Mouse (Mus musculus) cortical plate, adult 2 months (tissue): ENCODE measurements at regions not wholly inside any gene's neighbourhood (a gene's known extent, or its start where the extent isn't known, plus 50 kb on each side); places are given as distances from the start of the nearest gene placed in this dataset.

Source experiments
- CTCF ChIP-seq: fragments of 200-500 bp; IDR thresholded peaks from 2 replicates; pipeline ENCODE4 v1.5.1; 2011; ENCODE audit warnings: mild to moderate bottlenecking, control low read depth, low read length; ENCODE audit not compliant: insufficient read depth; ENCODE audit errors: extremely low read depth
- POLR2A ChIP-seq: fragments of 200-500 bp; IDR thresholded peaks from 2 replicates; pipeline ENCODE4 v1.6.1; 2011; ENCODE audit warnings: mild to moderate bottlenecking, low read length, control low read depth; ENCODE audit not compliant: insufficient read depth; ENCODE audit errors: extremely low read depth

- TF ChIP-seq CTCF: no peak
- no peak for TF ChIP-seq POLR2A
Measured at GRCm38 (mm10) chr3:150784576-150784975, 653.1 kb upstream of the Adgrl4 start.
